Mouse (Mus musculus): ENCODE measurements around the gene Irak2.

DNA sequence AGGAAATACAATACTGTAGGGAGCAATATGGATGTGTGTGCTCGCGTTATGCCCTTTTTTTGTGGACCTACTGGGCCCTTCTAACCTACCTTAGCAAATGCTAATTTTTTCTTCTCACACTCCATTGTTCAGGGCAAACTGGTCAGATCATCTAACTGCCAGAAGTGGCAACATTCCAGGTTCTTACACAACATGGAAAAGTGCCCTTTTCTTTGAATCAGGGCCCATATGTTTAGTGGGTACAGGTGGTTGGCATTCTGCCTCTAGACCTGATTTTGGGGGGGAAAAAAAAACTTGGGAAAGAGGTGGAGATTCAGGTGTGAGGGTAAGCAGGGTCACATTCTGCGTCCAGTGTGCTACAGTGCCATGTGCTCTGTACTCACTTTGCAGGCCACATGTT lies 79.3 kb downstream of the Irak2 start:
- no peak for TF ChIP-seq CTCF (IDR thresholded peaks at IDR 0.05)
- no peak for TF ChIP-seq EP300 (IDR thresholded peaks at IDR 0.05)

Data from lung, postnatal 0 days (tissue).